Mouse (Mus musculus) MEL (cell line): Measurements from ENCODE around the gene Arl15. TPM values are rescaled to one million over a fixed set of nuclear protein-coding genes. Genes with fewer than 3 reads are reported as not detected.

Source experiments
- DNase-seq: peaks from one replicate; pipeline ENCODE4 v3.0.0; 2011; ENCODE audit warnings: low read depth, low spot score
- H3K27ac ChIP-seq: 2 replicates; pipeline ENCODE4 v1.5.1; 2012; ENCODE audit warnings: low read depth, mild to moderate bottlenecking, control low read depth, low read length, moderate library complexity; ENCODE audit not compliant: control insufficient read depth
- H3K27me3 ChIP-seq, 2 experiments: fragments of 150-350 bp in 1 of 2; sonication (generic) in 1 of 2; 2 replicates each; pipeline ENCODE4 v1.6.1; 2012; ENCODE audit warnings: low read length in 2 of 2, mild to moderate bottlenecking in 2 of 2, improper control_type of control experiment in 1 of 2, moderate library complexity in 1 of 2; ENCODE audit not compliant: insufficient read depth in 2 of 2, control insufficient read depth in 1 of 2
- H3K36me3 ChIP-seq, 2 experiments: 2 replicates each; pipeline ENCODE4 v1.6.1; 2012 to 2014; ENCODE audit warnings: low read length in 2 of 2, improper control_type of control experiment in 1 of 2, inconsistent platforms in 1 of 2, mild to moderate bottlenecking in 1 of 2; ENCODE audit not compliant: insufficient read depth in 2 of 2, control insufficient read depth in 1 of 2
- H3K4me1 ChIP-seq, 2 experiments: fragments of 150-350 bp in 1 of 2; sonication (generic) in 1 of 2; 2 replicates each; pipeline ENCODE4 v1.6.1; 2012; ENCODE audit warnings: low read length in 2 of 2, improper control_type of control experiment in 1 of 2, mild to moderate bottlenecking in 1 of 2; ENCODE audit not compliant: insufficient read depth in 2 of 2, control insufficient read depth in 1 of 2
- H3K4me3 ChIP-seq, 2 experiments: fragments of 150-350 bp in 1 of 2; sonication (generic) in 1 of 2; 2 replicates each; pipeline ENCODE4 v1.5.1; 2012; ENCODE audit warnings: low read depth in 2 of 2, low read length in 2 of 2, mild to moderate bottlenecking in 2 of 2, moderate library complexity in 2 of 2, control low read depth in 1 of 2, improper control_type of control experiment in 1 of 2; ENCODE audit not compliant: control insufficient read depth in 1 of 2, insufficient read depth in 1 of 2
- H3K79me2 ChIP-seq: 2 replicates; pipeline ENCODE4 v1.6.1; 2012; ENCODE audit warnings: mild to moderate bottlenecking, low read length, moderate library complexity; ENCODE audit not compliant: control insufficient read depth, poor library complexity, insufficient read depth
- H3K9ac ChIP-seq: 2 replicates; pipeline ENCODE4 v1.6.1; 2012; ENCODE audit warnings: low read depth, mild to moderate bottlenecking, control low read depth, low read length, moderate library complexity; ENCODE audit not compliant: control insufficient read depth, poor library complexity, severe bottlenecking
- H3K9me3 ChIP-seq: fragments of 150-350 bp; sonication (generic); replicated peaks from 2 replicates; pipeline ENCODE4 v1.6.1; 2012; ENCODE audit warnings: mild to moderate bottlenecking, low read length, improper control_type of control experiment, moderate library complexity; ENCODE audit not compliant: insufficient read depth
- BHLHE40 ChIP-seq: IDR thresholded peaks from 2 replicates; pipeline ENCODE4 v1.6.1; 2012; ENCODE audit warnings: low read depth, mild to moderate bottlenecking, inconsistent platforms, low read length, improper control_type of control experiment, borderline replicate concordance
- CHD1 ChIP-seq: IDR thresholded peaks from 2 replicates; pipeline ENCODE4 v1.6.1; 2012; ENCODE audit warnings: low read depth, mild to moderate bottlenecking, inconsistent platforms, low read length, improper control_type of control experiment
- CHD2 ChIP-seq: IDR thresholded peaks from 2 replicates; pipeline ENCODE4 v1.6.1; 2011; ENCODE audit warnings: low read length, improper control_type of control experiment
- CTCF ChIP-seq, 3 experiments: IDR thresholded peaks in 2 of 3; conservative IDR thresholded peaks in 1 of 3; 2 replicates each; pipeline ENCODE4 v1.5.1; 2011 to 2012; ENCODE audit warnings: low read length in 3 of 3, low read depth in 2 of 3, mild to moderate bottlenecking in 2 of 3, improper control_type of control experiment in 1 of 3, inconsistent platforms in 1 of 3, mixed read lengths in 1 of 3, moderate library complexity in 1 of 3; ENCODE audit not compliant: control insufficient read depth in 1 of 3, insufficient read depth in 1 of 3, poor library complexity in 1 of 3, severe bottlenecking in 1 of 3
- E2F4 ChIP-seq: IDR thresholded peaks from 2 replicates; pipeline ENCODE4 v1.6.1; 2011; ENCODE audit warnings: low read depth, low read length, improper control_type of control experiment, borderline replicate concordance
- ELF1 ChIP-seq: IDR thresholded peaks from 2 replicates; pipeline ENCODE4 v1.6.1; 2014; ENCODE audit warnings: low read depth, mild to moderate bottlenecking, inconsistent platforms, low read length, improper control_type of control experiment, moderate library complexity
- ETS1 ChIP-seq: IDR thresholded peaks from 2 replicates; pipeline ENCODE4 v1.6.1; 2012; ENCODE audit warnings: low read depth, mild to moderate bottlenecking, inconsistent platforms, low read length, improper control_type of control experiment, moderate library complexity
- GABPA ChIP-seq: IDR thresholded peaks from 2 replicates; pipeline ENCODE4 v1.6.1; 2012; ENCODE audit warnings: low read depth, mild to moderate bottlenecking, inconsistent platforms, low read length, improper control_type of control experiment, moderate library complexity
- GATA1 ChIP-seq: IDR thresholded peaks from 2 replicates; pipeline ENCODE4 v1.6.1; 2011; ENCODE audit warnings: low read depth, low read length, improper control_type of control experiment
- HCFC1 ChIP-seq: IDR thresholded peaks from 2 replicates; pipeline ENCODE4 v1.6.1; 2012; ENCODE audit warnings: low read depth, mild to moderate bottlenecking, inconsistent platforms, low read length, improper control_type of control experiment, moderate library complexity
- JUND ChIP-seq: IDR thresholded peaks from 2 replicates; pipeline ENCODE4 v1.6.1; 2011; ENCODE audit warnings: low read depth, mild to moderate bottlenecking, improper control_type of control experiment, low read length
- KAT2A ChIP-seq: conservative IDR thresholded peaks from 2 replicates; pipeline ENCODE4 v1.6.1; 2012; ENCODE audit warnings: low read depth, low read length, improper control_type of control experiment, inconsistent platforms
- MAFK ChIP-seq: IDR thresholded peaks from 2 replicates; pipeline ENCODE4 v1.6.1; 2011; ENCODE audit warnings: low read depth, mild to moderate bottlenecking, low read length, improper control_type of control experiment, borderline replicate concordance
- MAX ChIP-seq: IDR thresholded peaks from 2 replicates; pipeline ENCODE4 v1.6.1; 2011; ENCODE audit warnings: low read length, improper control_type of control experiment
- MAZ ChIP-seq: IDR thresholded peaks from 2 replicates; pipeline ENCODE4 v1.6.1; 2012; ENCODE audit warnings: low read depth, mild to moderate bottlenecking, inconsistent platforms, low read length, improper control_type of control experiment
- MXI1 ChIP-seq: IDR thresholded peaks from 2 replicates; pipeline ENCODE4 v1.6.1; 2011; ENCODE audit warnings: mild to moderate bottlenecking, low read depth, low read length, improper control_type of control experiment
- MYB ChIP-seq: IDR thresholded peaks from 2 replicates; pipeline ENCODE4 v1.6.1; 2011; ENCODE audit warnings: mild to moderate bottlenecking, low read depth, low read length, improper control_type of control experiment
- MYC ChIP-seq: IDR thresholded peaks from 2 replicates; pipeline ENCODE4 v1.6.1; 2011; ENCODE audit warnings: low read depth, mild to moderate bottlenecking, low read length, improper control_type of control experiment, moderate library complexity
- NELFE ChIP-seq: IDR thresholded peaks from 2 replicates; pipeline ENCODE4 v1.6.1; 2011; ENCODE audit warnings: low read depth, low read length, improper control_type of control experiment
- NRF1 ChIP-seq: IDR thresholded peaks from 2 replicates; pipeline ENCODE4 v1.6.1; 2014; ENCODE audit warnings: low read depth, mild to moderate bottlenecking, inconsistent platforms, low read length, improper control_type of control experiment, moderate library complexity; ENCODE audit not compliant: poor library complexity, insufficient read depth, severe bottlenecking
- POLR2A ChIP-seq, 2 experiments: IDR thresholded peaks; 2 replicates each; pipeline ENCODE4 v1.6.1; 2011 to 2012; ENCODE audit warnings: low read length in 2 of 2, mild to moderate bottlenecking in 2 of 2, control low read depth in 1 of 2, improper control_type of control experiment in 1 of 2, low read depth in 1 of 2, moderate library complexity in 1 of 2; ENCODE audit not compliant: control insufficient read depth in 1 of 2, insufficient read depth in 1 of 2, poor library complexity in 1 of 2
- POLR2AphosphoS2 ChIP-seq: IDR thresholded peaks from 2 replicates; pipeline ENCODE4 v1.6.1; 2011; ENCODE audit warnings: low read length, improper control_type of control experiment
- POLR2AphosphoS5 ChIP-seq: IDR thresholded peaks from 2 replicates; pipeline ENCODE4 v1.6.1; 2012; ENCODE audit warnings: low read depth, borderline replicate concordance, mild to moderate bottlenecking, inconsistent platforms, low read length, moderate library complexity, mixed read lengths
- RCOR1 ChIP-seq: IDR thresholded peaks from 2 replicates; pipeline ENCODE4 v1.6.1; 2012; ENCODE audit warnings: low read depth, mild to moderate bottlenecking, inconsistent platforms, low read length, improper control_type of control experiment
- SIN3A ChIP-seq: IDR thresholded peaks from 2 replicates; pipeline ENCODE4 v1.6.1; 2012; ENCODE audit warnings: low read length, improper control_type of control experiment, inconsistent platforms
- SMC3 ChIP-seq: IDR thresholded peaks from 2 replicates; pipeline ENCODE4 v1.6.1; 2011; ENCODE audit warnings: low read depth, low read length, improper control_type of control experiment
- TAL1 ChIP-seq: IDR thresholded peaks from 2 replicates; pipeline ENCODE4 v1.6.1; 2012; ENCODE audit warnings: mild to moderate bottlenecking, inconsistent platforms, low read length, moderate library complexity, mixed read lengths
- TBP ChIP-seq: IDR thresholded peaks from 2 replicates; pipeline ENCODE4 v1.8.0; 2011; ENCODE audit warnings: low read depth, low read length, improper control_type of control experiment
- UBTF ChIP-seq: IDR thresholded peaks from 2 replicates; pipeline ENCODE4 v1.6.1; 2012; ENCODE audit warnings: low read depth, mild to moderate bottlenecking, inconsistent platforms, low read length, improper control_type of control experiment, moderate library complexity, borderline replicate concordance; ENCODE audit not compliant: insufficient read depth
- USF1 ChIP-seq: IDR thresholded peaks from 2 replicates; pipeline ENCODE4 v1.6.1; 2014; ENCODE audit warnings: low read depth, mild to moderate bottlenecking, inconsistent platforms, low read length, improper control_type of control experiment, moderate library complexity
- USF2 ChIP-seq, 2 experiments: IDR thresholded peaks; 2 replicates each; pipeline ENCODE4 v1.6.1; 2011 to 2012; ENCODE audit warnings: improper control_type of control experiment in 2 of 2, low read length in 2 of 2, borderline replicate concordance in 1 of 2, inconsistent platforms in 1 of 2, low read depth in 1 of 2, mild to moderate bottlenecking in 1 of 2; ENCODE audit not compliant: insufficient read depth in 1 of 2
- ZC3H11A ChIP-seq: IDR thresholded peaks from 2 replicates; pipeline ENCODE4 v1.6.1; 2012; ENCODE audit warnings: low read depth, mild to moderate bottlenecking, inconsistent platforms, low read length, improper control_type of control experiment
- ZKSCAN1 ChIP-seq: IDR thresholded peaks from 2 replicates; pipeline ENCODE4 v1.6.1; 2012; ENCODE audit warnings: low read depth, mild to moderate bottlenecking, inconsistent platforms, low read length, improper control_type of control experiment, moderate library complexity
- ZMIZ1 ChIP-seq: IDR thresholded peaks from 2 replicates; pipeline ENCODE4 v1.6.1; 2012; ENCODE audit warnings: low read depth, mild to moderate bottlenecking, inconsistent platforms, low read length, improper control_type of control experiment, moderate library complexity
- ZNF384 ChIP-seq: IDR thresholded peaks from 2 replicates; pipeline ENCODE4 v1.6.1; 2012; ENCODE audit warnings: low read depth, mild to moderate bottlenecking, inconsistent platforms, low read length, improper control_type of control experiment
- polyA plus RNA-seq, 2 experiments: library from polyadenylated mRNA; stranded (reverse) in 1 of 2; unstranded in 1 of 2; fragments of >175 nt in 1 of 2; fragments of >200 nt in 1 of 2; gene quantifications; 2 replicates each; pipeline versions ENCODE4 v1.2.1 to v1.2.4; 2012; ENCODE audit warnings: low replicate concordance in 2 of 2, low read depth in 1 of 2; ENCODE audit not compliant: insufficient read length in 2 of 2, insufficient read depth in 1 of 2, missing spikeins in 1 of 2
- total RNA-seq: library from RNA; depleted of rRNA; stranded (reverse); fragments of 300-350 nt; gene quantifications from 2 replicates; pipeline ENCODE4 v1.2.3, GENCODE M21; 2012; rRNA removed

The Arl15 gene
- total RNA-seq (3.6 and 4.2 TPM in 2 replicates), polyA plus RNA-seq (1 to 10 TPM in 1 of 2 experiments, not detected in 1; 5.8 TPM)

DNA sequence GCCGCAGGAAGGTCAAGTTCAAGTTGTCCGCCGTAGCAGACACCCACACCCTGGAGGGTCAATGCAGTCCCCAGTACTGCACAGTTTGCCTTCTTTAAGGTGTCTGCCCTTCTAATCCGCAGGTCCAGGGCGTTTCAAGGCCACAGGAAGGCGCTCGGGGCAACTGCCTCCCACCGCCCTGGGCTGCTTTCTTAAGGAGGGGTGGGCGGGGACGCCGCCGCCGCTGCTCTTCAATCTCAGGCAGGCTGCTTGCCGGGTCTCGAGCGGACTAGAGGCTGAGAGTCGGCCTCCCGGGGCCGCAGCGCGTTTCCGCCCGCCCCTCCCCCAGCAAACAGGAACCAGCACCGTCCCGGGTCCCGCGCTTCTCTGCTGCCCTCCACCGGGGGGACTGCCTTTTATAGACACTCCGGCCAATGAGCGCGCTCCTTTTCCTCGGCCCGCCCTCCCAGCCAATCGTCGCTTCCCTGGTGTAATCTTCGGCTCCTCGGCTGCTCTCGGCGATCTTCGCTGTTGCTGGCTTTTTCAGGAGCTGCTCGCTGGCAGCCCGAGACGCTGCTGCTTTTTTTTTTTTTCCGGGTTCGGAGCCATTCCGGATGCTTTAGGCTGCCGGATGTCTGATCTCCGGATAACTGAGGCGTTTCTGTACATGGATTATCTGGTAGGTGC is at the start of gene Arl15:
Gene Arl15, plus strand, starts transcription at position 467 of the 666 bp plus-strand sequence.
- peak within 1 kb of the TSS; percentile 76 for H3K27ac ChIP-seq
- H3K36me3 ChIP-seq = peaks cover 0 to 21% of the 10 kb centered on the region in 2 experiments; a peak in 2 of 4 replicates
- H3K27me3 ChIP-seq = no peaks in the 10 kb centered on the region
- peaks cover 2 to 20% of the 10 kb centered on the region in 2 experiments for H3K4me1 ChIP-seq
- H3K9me3 ChIP-seq = no peaks in the 10 kb centered on the region
- peak; percentile 98 for DNase-seq
- peak within 1 kb of the TSS; percentile 84 to 94 for H3K4me3 ChIP-seq
- H3K79me2 ChIP-seq = peaks cover 15% of the 10 kb centered on the region
- peak within 1 kb of the TSS; percentile 93 for H3K9ac ChIP-seq
- TF ChIP-seq SMC3 (no peak), ETS1 (peak; percentile 43; the same call in 1 of the 2 replicates), MAZ (0 out of 2 replicates have a peak, but pooled peaks have one; percentile 17), USF1 (no peak), ZKSCAN1 (no peak), HCFC1 (peak; percentile 72), KAT2A (peak; percentile 59; the same call in 1 of the 2 replicates), MAX (0 out of 2 replicates have a peak, but pooled peaks have one; percentile 12), ZC3H11A (0 out of 2 replicates have a peak, but pooled peaks have one; percentile 13), MAFK (no peak), ZNF384 (peak; percentile 98), TAL1 (no peak), MYC (no peak), USF2 (IDR thresholded peaks at IDR 0.05; ENCODE audit: borderline replicate concordance in 1 of 2, insufficient read depth in 1 of 2, low read depth in 1 of 2, low read length in 2 of 2) (no peak), NRF1 (no peak; the same call in 1 of the 2 replicates), GABPA (no peak), BHLHE40 (no peak), POLR2A (IDR thresholded peaks at IDR 0.05; ENCODE audit: control insufficient read depth in 1 of 2, insufficient read depth in 1 of 2, low read depth in 1 of 2, low read length in 2 of 2, poor library complexity in 1 of 2) (peak; percentile 98 to 100), NELFE (peak; percentile 99), MYB (no peak), UBTF (no peak), E2F4 (no peak), ZMIZ1 (peak; percentile 99), RCOR1 (no peak; the same call in none of the 2 replicates), POLR2AphosphoS2 (peak; percentile 97), GATA1 (peak; percentile 36; the same call in 1 of the 2 replicates), POLR2AphosphoS5 (0 out of 2 replicates have a peak, but pooled peaks have one; percentile 50), CHD2 (no peak), JUND (no peak), CHD1 (no peak), MXI1 (peak; percentile 53), CTCF (IDR thresholded peaks at IDR 0.05 in 2 of 3, conservative IDR thresholded peaks at IDR 0.05 in 1 of 3; ENCODE audit: control insufficient read depth in 1 of 3, insufficient read depth in 1 of 3, low read depth in 2 of 3, low read length in 3 of 3, poor library complexity in 1 of 3, severe bottlenecking in 1 of 3) (peak in 2 of 3 experiments; percentile 34 to 45; a peak in 4 of 6 replicates), TBP (peak; percentile 99), SIN3A (peak; percentile 31; the same call in 1 of the 2 replicates), ELF1 (peak; percentile 72)
